Mouse (Mus musculus) Patski (cell line): ENCODE results near the gene Vps45. TPM values are rescaled to one million over a fixed set of nuclear protein-coding genes. Genes with fewer than 3 reads are reported as not detected.

Experiments
- ATAC-seq: fragments of 100-300 bp; one replicate; pipeline ENCODE4 v1.8.0; 2021
- CTCF ChIA-PET: fragments of 350-600 bp; sonication (Branson Sonifier 250); formaldehyde crosslinking; loops from one replicate; lab custom pipeline; 2022; ENCODE audit warnings: inconsistent platforms; lab: Charles Lee
- POLR2A ChIA-PET: fragments of 350-600 bp; sonication (Branson Sonifier 250); formaldehyde crosslinking; loops from one replicate; lab custom pipeline; 2022; ENCODE audit warnings: antibody characterized with exemption, inconsistent platforms; lab: Charles Lee
- DNase-seq: peaks from one replicate; pipeline ENCODE4 v3.0.0-alpha.2; 2011; ENCODE audit warnings: low read depth, low spot score
- H3K27me3 ChIP-seq: fragments of 371-371 bp; one replicate; pipeline ENCODE4 v1.5.1; 2021
- CTCF ChIP-seq: fragments of 100-300 bp; IDR thresholded peaks from one replicate; pipeline ENCODE4 v1.5.1; 2021
- in situ Hi-C: fragments of 300-500 bp; cut with MboI; formaldehyde crosslinking; loops from 3 replicates; pipeline ENCODE4 v1.11.1; 2018; ENCODE audit warnings: low pct_unique_long_range_greater_than_20kb, mixed read lengths
- polyA plus RNA-seq: library from polyadenylated mRNA; unstranded; gene quantifications from one replicate; pipeline ENCODE4 v1.2.3, GENCODE M21; 2021

The Vps45 gene
- polyA plus RNA-seq, 1 experiment from 2014 or later, result 36.2 TPM

GRCm38 (mm10) chr3:96065754-96066375 lies 7.6 kb upstream of the Vps45 start:
- TF ChIP-seq CTCF, result peak; percentile 79
- in situ Hi-C loops, result loop anchor here (10.0 kb wide), 2 partner anchors 149 to 199 kb away; partner anchors contain the start of genes Bola1, Hist2h2ab, Hist2h2bb and Hist2h3b
- ChIA-PET POLR2A (interaction anchor here (0.6 to 1.3 kb wide), 4 partner anchors 8 to 95 kb away, joined by 3 to 14 read pairs (median 6); partner anchors contain the start of genes Otud7b and Vps45), CTCF (interaction anchor here (0.6 to 14.3 kb wide), 37 partner anchors 8 to 198 kb away, joined by 3 to 190 read pairs (median 4); partner anchors contain the start of genes Bola1, Hist2h2ab, Hist2h2ac and Hist2h2be)
- ATAC-seq, result peak; percentile 21
- no peak for DNase-seq
- no peaks in the 10 kb centered on the region for H3K27me3 ChIP-seq

GRCm38 (mm10) chr3:96065147-96065546 lies 6.9 kb upstream of the Vps45 start:
- ChIA-PET CTCF (interaction anchor here (1.0 to 14.3 kb wide), 9 partner anchors 28 to 144 kb away, joined by 3 to 190 read pairs (median 4); partner anchors contain the start of gene Mtmr11), POLR2A (no interaction called here)
- TF ChIP-seq CTCF, result no peak
- no peak for ATAC-seq
- H3K27me3 ChIP-seq, result no peaks in the 10 kb centered on the region
- in situ Hi-C loops, result loop anchor here (10.0 kb wide), 2 partner anchors 150 to 200 kb away; partner anchors contain the start of genes Bola1, Hist2h2ab, Hist2h2bb and Hist2h3b
- DNase-seq, result no peak

GRCm38 (mm10) chr3:96064217-96064616 lies 6.0 kb upstream of the Vps45 start:
- DNase-seq, result no peak
- in situ Hi-C loops, result loop anchor here (10.0 kb wide), 2 partner anchors 151 to 201 kb away; partner anchors contain the start of genes Bola1, Hist2h2ab, Hist2h2bb and Hist2h3b
- ChIA-PET CTCF (interaction anchor here (1.0 to 14.3 kb wide), 5 partner anchors 34 to 198 kb away, joined by 3 to 190 read pairs (median 3); no protein-coding TSS in a partner anchor), POLR2A (no interaction called here)
- H3K27me3 ChIP-seq, result no peaks in the 10 kb centered on the region
- no peak for TF ChIP-seq CTCF
- ATAC-seq, result no peak

- CTCF ChIA-PET, result interaction anchor here (0.8 to 14.3 kb wide), 4 partner anchors 81 to 198 kb away, joined by 3 to 190 read pairs (median 8); no protein-coding TSS in a partner anchor
- no peak for ATAC-seq
- TF ChIP-seq CTCF, result no peak
- no peaks in the 10 kb centered on the region for H3K27me3 ChIP-seq
- in situ Hi-C loops, result loop anchor here (10.0 kb wide), 2 partner anchors 152 to 202 kb away; partner anchors contain the start of genes Bola1, Hist2h2ab, Hist2h2bb and Hist2h3b
- POLR2A ChIA-PET, result no interaction called here
- DNase-seq, result no peak
Observed at GRCm38 (mm10) chr3:96063299-96063698, 5.0 kb upstream of the Vps45 start.

GRCm38 (mm10) chr3:96060146-96060545 lies 1.9 kb upstream of the Vps45 start:
- H3K27me3 ChIP-seq, result no peaks in the 10 kb centered on the region
- ChIA-PET POLR2A (interaction anchor here (0.6 kb wide), 2 partner anchors 16 to 147 kb away, joined by 3 to 4 read pairs; no protein-coding TSS in a partner anchor), CTCF (interaction anchor here (1.2 to 14.3 kb wide), 7 partner anchors 9 to 174 kb away, joined by 3 to 190 read pairs (median 5); partner anchors contain the start of gene Mtmr11)
- no peak for TF ChIP-seq CTCF
- no peak for DNase-seq
- ATAC-seq, result no peak
- in situ Hi-C loops, result loop anchor here (10.0 kb wide), 2 partner anchors 155 to 205 kb away; partner anchors contain the start of genes Bola1, Hist2h2ab, Hist2h2bb and Hist2h3b

- no peak for TF ChIP-seq CTCF
- in situ Hi-C loops, result loop anchor here (5.0 kb wide), 2 partner anchors 95 to 175 kb away; partner anchors contain the start of gene Ciart
Observed at GRCm38 (mm10) chr3:96057747-96058204, 490 bp downstream of the Vps45 start.

GRCm38 (mm10) chr3:96056031-96056430 lies 2.2 kb downstream of the Vps45 start:
- CTCF ChIA-PET, result interaction anchor here (1.0 to 3.1 kb wide), 4 partner anchors 11 to 97 kb away, joined by 3 to 11 read pairs (median 4); no protein-coding TSS in a partner anchor
- no peak for TF ChIP-seq CTCF
- no peak for ATAC-seq
- POLR2A ChIA-PET, result interaction anchor here (0.8 kb wide), 1 partner anchor 90 kb away, joined by 3 read pairs; no protein-coding TSS in a partner anchor
- no peaks in the 10 kb centered on the region for H3K27me3 ChIP-seq
- in situ Hi-C loops, result loop anchor here (5.0 kb wide), 2 partner anchors 94 to 174 kb away; partner anchors contain the start of gene Ciart
- no peak for DNase-seq

More at GRCm38 (mm10) chr3:96057747-96058204, 490 bp downstream of the Vps45 start:
- CTCF ChIA-PET, result interaction anchor here (0.8 to 14.3 kb wide), 12 partner anchors 9 to 160 kb away, joined by 3 to 190 read pairs (median 4); no protein-coding TSS in a partner anchor
- POLR2A ChIA-PET, result interaction anchor here (0.7 to 1.9 kb wide), 8 partner anchors 8 to 163 kb away, joined by 3 to 11 read pairs (median 4); partner anchors contain the start of genes Bola1, Hist2h2ab, Hist2h2ac and Hist2h2be
- ATAC-seq, result peak; percentile 96
- H3K27me3 ChIP-seq, result no peaks in the 10 kb centered on the region
- DNase-seq, result peak; percentile 84

- CTCF ChIA-PET, result interaction anchor here (1.0 kb wide), 1 partner anchor 89 kb away, joined by 3 read pairs; no protein-coding TSS in a partner anchor
- ATAC-seq (no peak), DNase-seq (no peak)
- POLR2A ChIA-PET, result no interaction called here
- in situ Hi-C loops, result loop anchor here (5.0 kb wide), 2 partner anchors 93 to 173 kb away; partner anchors contain the start of gene Ciart
- no peak for TF ChIP-seq CTCF
- H3K27me3 ChIP-seq, result no peaks in the 10 kb centered on the region
Observed at GRCm38 (mm10) chr3:96055294-96055693, 3.0 kb downstream of the Vps45 start.

GRCm38 (mm10) chr3:96051839-96052238 lies 6.4 kb downstream of the Vps45 start:
- ATAC-seq, result no peak
- in situ Hi-C loops, result no loop called here
- POLR2A ChIA-PET, result interaction anchor here (0.8 kb wide), 1 partner anchor 20 kb away, joined by 3 read pairs; no protein-coding TSS in a partner anchor
- CTCF ChIA-PET, result interaction anchor here (0.8 to 5.0 kb wide), 5 partner anchors 58 to 88 kb away, joined by 3 to 29 read pairs (median 6); no protein-coding TSS in a partner anchor
- no peak for DNase-seq
- TF ChIP-seq CTCF, result peak; percentile 87
- no peaks in the 10 kb centered on the region for H3K27me3 ChIP-seq
